Mouse (Mus musculus) WW6 (cell line): ENCODE measurements at regions not wholly inside any gene's neighbourhood (a gene's known extent, or its start where the extent isn't known, plus 50 kb on each side); places are given as distances from the start of the nearest gene placed in this dataset.
"Not testable (repeated sequence)": the region's sequence is repeated elsewhere in the genome, so short reads cannot be mapped to it uniquely, and the experiment has no call there.

Source experiments
- DNase-seq: peaks from one replicate; pipeline ENCODE4 v3.0.0-alpha.2; 2013; ENCODE audit warnings: low read depth, low spot score

GRCm38 (mm10) chr13:83744110-83744752 is 240.4 kb downstream of the Mef2c start:
- DNase-seq: no peak

- DNase-seq: no peak
These were observed 241.2 kb downstream of the Mef2c start for GRCm38 (mm10) chr13:83744981-83745555.

GRCm38 (mm10) chr13:83745961-83746360 is 242.1 kb downstream of the Mef2c start:
- DNase-seq: no peak

GRCm38 (mm10) chr13:83747671-83748070 is 243.8 kb downstream of the Mef2c start:
- DNase-seq: no peak

- no peak for DNase-seq
These were observed 245.7 kb downstream of the Mef2c start for GRCm38 (mm10) chr13:83749376-83750150.

GRCm38 (mm10) chr13:83750437-83750836 is 246.6 kb downstream of the Mef2c start:
- no peak for DNase-seq

- DNase-seq: no peak
These were observed 256.7 kb downstream of the Mef2c start for GRCm38 (mm10) chr13:83760387-83761170.

GRCm38 (mm10) chr13:83762484-83762883 is 258.6 kb downstream of the Mef2c start:
- DNase-seq: no peak

GRCm38 (mm10) chr13:83763288-83763687 is 259.5 kb downstream of the Mef2c start:
- not testable (repeated sequence) for DNase-seq

- no peak for DNase-seq
These were observed 281.8 kb downstream of the Mef2c start for GRCm38 (mm10) chr13:83785643-83786042.

- DNase-seq: no peak
These were observed 305.7 kb downstream of the Mef2c start for GRCm38 (mm10) chr13:83809535-83809934.

- no peak for DNase-seq
These were observed 316.5 kb downstream of the Mef2c start for GRCm38 (mm10) chr13:83820291-83820690.

- DNase-seq: no peak
These were observed 316.9 kb downstream of the Mef2c start for GRCm38 (mm10) chr13:83820721-83821120.

- no peak for DNase-seq
These were observed 321.1 kb downstream of the Mef2c start for GRCm38 (mm10) chr13:83824926-83825325.

GRCm38 (mm10) chr13:83826841-83827463 is 323.1 kb downstream of the Mef2c start:
- DNase-seq: no peak

- DNase-seq: no peak
These were observed 356.0 kb upstream of the Tmem161b start for GRCm38 (mm10) chr13:83865932-83866685.

GRCm38 (mm10) chr13:83867211-83867610 is 354.9 kb upstream of the Tmem161b start:
- DNase-seq: no peak

GRCm38 (mm10) chr13:83867831-83868473 is 354.1 kb upstream of the Tmem161b start:
- DNase-seq: no peak

GRCm38 (mm10) chr13:83868922-83869321 is 353.2 kb upstream of the Tmem161b start:
- no peak for DNase-seq

GRCm38 (mm10) chr13:83872143-83872819 is 349.8 kb upstream of the Tmem161b start:
- no peak for DNase-seq
